Mouse (Mus musculus): ENCODE measurements around the gene Mrgprb4.

The Mrgprb4 gene

GRCm38 (mm10) chr7:48199188-48199587, at the start of gene Mrgprb4:
TSS of gene Mrgprb4 (minus strand) at chr7:48199288.
- no peak for TF ChIP-seq GATA4 (IDR thresholded peaks at IDR 0.05; ENCODE audit: insufficient replicate concordance, low read length)

- no peak for TF ChIP-seq GATA4 (IDR thresholded peaks at IDR 0.05; ENCODE audit: insufficient replicate concordance, low read length)
These were observed 27.0 kb upstream of the Mrgprb4 start for GRCm38 (mm10) chr7:48226114-48226513.

GRCm38 (mm10) chr7:48225065-48225464, 26.0 kb upstream of the Mrgprb4 start:
- TF ChIP-seq GATA4 (IDR thresholded peaks at IDR 0.05; ENCODE audit: insufficient replicate concordance, low read length): no peak

DNA sequence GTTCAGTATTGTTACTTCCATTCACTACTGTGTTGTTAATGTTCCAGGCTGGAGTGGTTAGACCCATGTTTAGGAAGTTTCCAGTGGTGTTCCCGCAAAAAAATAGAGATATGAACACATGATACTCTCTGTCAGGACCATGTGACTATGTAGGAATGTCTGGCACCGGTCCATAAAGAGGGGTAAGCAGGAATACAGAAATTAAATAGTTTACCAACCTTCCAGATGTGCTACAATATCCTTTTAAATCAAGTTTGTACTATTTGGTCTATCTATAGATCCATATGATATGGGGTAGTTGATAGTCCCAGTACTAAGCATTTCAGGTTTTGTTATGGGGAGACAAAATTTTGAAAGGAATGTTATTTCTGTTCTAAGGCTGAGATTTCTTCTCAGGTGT, 30.2 kb downstream of the Mrgprb4 start, which contains the start of gene Mrgprb5:
Mrgprb5 (minus strand) TSS at position 101 of the 400 bp plus-strand sequence.
- no peak for TF ChIP-seq GATA4 (IDR thresholded peaks at IDR 0.05; ENCODE audit: insufficient replicate concordance, low read length)

- TF ChIP-seq GATA4 (IDR thresholded peaks at IDR 0.05; ENCODE audit: insufficient replicate concordance, low read length): no peak
These were observed 31.6 kb downstream of the Mrgprb4 start for GRCm38 (mm10) chr7:48167471-48167870.
